Mouse (Mus musculus): ENCODE data around the gene Rsl1. TPM values are rescaled to one million over a fixed set of nuclear protein-coding genes. Genes with fewer than 3 reads are reported as not detected.
"Not testable (repeated sequence)": the region's sequence is repeated elsewhere in the genome, so short reads cannot be mapped to it uniquely, and the experiment has no call there.

The Rsl1 gene
- 1 to 10 TPM; 3.3 to 4.7 TPM for total RNA-seq (2021)

GRCm38 (mm10) chr13:67172991-67173722, at the start of gene Rsl1:
TSS of gene Rsl1 (plus strand) at chr13:67173182.
- intact Hi-C loops (cut with DNase I) = not testable (repeated sequence)
- DNase-seq = peak; percentile 86 to 87

DNA sequence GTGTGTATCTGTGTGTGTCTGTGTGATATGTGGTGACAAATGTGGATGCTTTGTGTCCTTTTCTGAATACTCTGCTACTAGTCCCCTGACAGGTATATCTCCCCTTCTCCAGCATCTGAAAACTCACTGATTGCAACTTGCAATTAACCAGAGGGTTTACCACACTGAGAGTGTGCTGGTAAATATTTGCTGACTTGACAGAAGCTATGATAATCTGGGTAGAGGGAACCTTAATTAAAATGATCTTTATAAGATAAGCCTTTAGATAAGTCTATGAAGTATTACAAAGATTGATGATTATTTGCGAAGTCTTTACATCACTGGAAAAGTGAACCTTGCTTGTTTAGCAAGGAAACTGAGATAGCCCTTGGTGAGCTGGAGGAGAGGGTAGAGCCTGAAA, 48.5 kb upstream of the Rsl1 start:
- intact Hi-C loops (cut with DNase I) = no loop called here
- DNase-seq = no peak

DNA sequence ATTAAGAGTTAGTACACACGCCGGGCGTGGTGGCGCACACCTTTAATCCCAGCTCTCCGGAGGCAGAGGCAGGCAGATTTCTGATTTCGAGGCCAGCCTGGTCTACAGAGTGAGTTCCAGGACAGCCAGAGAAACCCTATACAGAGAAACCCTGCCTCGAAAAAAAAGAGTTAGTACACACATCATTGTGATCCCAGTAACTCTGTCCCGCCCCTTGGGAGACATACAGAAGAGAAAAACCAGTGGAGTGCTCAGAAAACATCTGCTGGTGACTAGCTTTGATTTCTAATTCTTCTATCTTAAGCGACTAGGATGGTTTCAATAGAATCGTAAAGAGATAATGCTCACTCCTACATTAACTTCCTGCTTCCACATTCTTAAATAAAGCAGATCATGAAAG, 45.5 kb upstream of the Rsl1 start:
- intact Hi-C loops (cut with DNase I) = loop anchor here (5.0 kb wide), 1 partner anchor 180 kb away; the partner anchor contains the start of gene Zfp457
- DNase-seq = not testable (repeated sequence)

DNA sequence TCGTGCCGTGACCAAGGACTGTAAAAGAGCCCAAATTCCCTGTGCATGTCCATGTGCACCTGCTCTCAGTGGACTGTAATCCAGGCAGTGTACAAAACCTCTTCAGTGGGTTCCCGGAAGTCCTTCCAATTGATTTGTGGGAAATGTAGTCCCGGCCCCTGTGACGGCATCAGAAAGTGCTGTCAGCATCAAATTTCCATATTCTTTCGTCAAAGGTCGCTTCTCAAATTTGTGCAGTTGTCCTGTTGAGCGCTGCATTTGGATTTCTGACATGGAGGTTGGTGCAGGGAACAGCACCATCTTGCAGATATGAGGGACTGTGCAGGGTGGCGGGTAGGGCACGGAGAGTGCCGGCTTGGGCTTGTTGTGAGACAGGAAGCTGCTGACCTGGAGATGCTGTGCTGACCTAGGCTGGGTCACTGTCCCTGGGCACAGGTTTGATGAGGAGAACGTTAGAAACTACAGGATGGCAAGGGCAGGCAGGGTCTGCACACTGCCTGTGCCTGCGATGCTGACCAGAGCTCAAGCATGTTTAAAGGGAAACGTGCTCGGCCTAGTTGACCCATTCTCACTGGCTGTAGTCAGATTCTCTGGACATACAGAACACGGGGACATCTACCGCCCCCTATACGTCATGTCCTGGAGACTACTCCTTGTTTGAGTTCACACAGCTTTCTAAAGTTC, 44.8 kb upstream of the Rsl1 start:
- intact Hi-C loops (cut with DNase I) = loop anchor here (2.0 to 5.0 kb wide), 3 partner anchors 19 to 179 kb away; partner anchors contain the start of genes Gm28557, Zfp457 and Zfp712
- peak; percentile 86 to 89 for DNase-seq

GRCm38 (mm10) chr13:67166122-67166521, 6.9 kb upstream of the Rsl1 start:
- DNase-seq; intact Hi-C loops (cut with DNase I): not testable (repeated sequence)

- DNase-seq = peak; percentile 13 to 15
- intact Hi-C loops (cut with DNase I) = no loop called here
Measured at GRCm38 (mm10) chr13:67173723-67174055, 707 bp downstream of the Rsl1 start.

DNA sequence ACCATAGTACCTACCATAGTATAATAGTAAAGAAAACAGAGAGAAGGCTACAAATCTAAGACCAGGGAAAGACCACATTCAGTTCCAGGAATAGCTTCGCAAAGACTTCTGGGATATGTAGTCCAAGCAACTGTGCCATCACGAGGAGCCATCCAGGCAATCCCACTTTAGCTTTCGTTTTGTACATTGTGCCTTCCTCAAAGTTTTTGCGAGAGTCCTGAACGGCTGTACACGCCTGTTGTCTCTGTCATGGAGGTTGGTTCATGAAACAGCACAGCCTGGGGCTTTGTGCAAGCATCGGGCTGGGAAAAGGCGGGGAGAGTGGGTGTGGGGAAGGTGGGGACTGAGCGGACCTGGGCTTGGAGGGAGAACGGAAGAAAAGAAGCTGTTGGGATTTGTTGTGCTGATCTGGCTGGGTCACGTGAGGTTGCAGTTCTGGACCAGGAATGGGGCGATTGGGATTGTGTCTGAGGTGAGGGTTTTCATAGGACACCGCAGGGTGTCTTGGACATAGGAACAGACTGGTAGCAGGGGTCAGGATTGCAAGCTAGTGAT, 21.4 kb downstream of the Rsl1 start, which contains the start of gene Zfp455:
TSS of gene Zfp455 (plus strand) at position 167 of the 555 bp plus-strand sequence.
- peak; percentile 72 to 82 for DNase-seq
- intact Hi-C loops (cut with DNase I) = no loop called here

- intact Hi-C loops (cut with DNase I) = no loop called here
- no peak for DNase-seq
Measured at GRCm38 (mm10) chr13:67201656-67202055, 28.7 kb downstream of the Rsl1 start.

GRCm38 (mm10) chr13:67214015-67214607, 41.1 kb downstream of the Rsl1 start:
- intact Hi-C loops (cut with DNase I) = no loop called here
- DNase-seq = no peak

Other genes starting within 250 kb of the Rsl1 start
- 1 to 10 TPM; 1.4 to 2.2 TPM for gene Zfp712, start 112.0 kb upstream of the Rsl1 start, total RNA-seq (2021)
- 1 to 10 TPM; 1.1 to 1.9 TPM for gene Zfp708, start 75.2 kb upstream of the Rsl1 start, total RNA-seq (2021)
- 1 to 10 TPM in 1 of 2 experiments, under 1 TPM in 1; 0.96 to 1.8 TPM for gene Gm28557, start 64.6 kb upstream of the Rsl1 start, total RNA-seq (2021)
- gene Rslcan18, start 56.9 kb upstream of the Rsl1 start, total RNA-seq (2021) = under 1 TPM; 0.19 to 0.27 TPM
- gene Zfp759, start 51.5 kb upstream of the Rsl1 start, total RNA-seq (2021) = 1 to 10 TPM; 3.7 to 4.9 TPM
- gene Zfp455, start 21.3 kb downstream of the Rsl1 start, total RNA-seq (2021) = 1 to 10 TPM in 1 of 2 experiments, under 1 TPM in 1; 0.98 to 1.4 TPM
- gene Zfp458, start 105.3 kb downstream of the Rsl1 start, total RNA-seq (2021) = 1 to 10 TPM; 2.1 to 2.8 TPM
- 1 to 10 TPM; 2.7 to 3.9 TPM for gene Zfp457, start 133.3 kb downstream of the Rsl1 start, total RNA-seq (2021)
- gene Zfp595, start 159.4 kb downstream of the Rsl1 start, total RNA-seq (2021) = 1 to 10 TPM; 2.0 to 2.8 TPM
- gene Gm28044, start 187.4 kb downstream of the Rsl1 start, total RNA-seq (2021) = 1 to 10 TPM; 1.0 to 2.4 TPM
- 1 to 10 TPM; 1.6 to 1.9 TPM for gene Zfp953, start 187.4 kb downstream of the Rsl1 start, total RNA-seq (2021)
- 1 to 10 TPM in 1 of 2 experiments, under 1 TPM in 1; 0.57 to 1.6 TPM for gene Gm28041, start 202.6 kb downstream of the Rsl1 start, total RNA-seq (2021)
- gene Zfp456, start 202.6 kb downstream of the Rsl1 start, total RNA-seq (2021) = under 1 TPM; 0.53 to 0.92 TPM
- gene Zfp429, start 226.6 kb downstream of the Rsl1 start, total RNA-seq (2021) = 1 to 10 TPM; 1.5 to 2.3 TPM
- gene Zfp459, start 248.2 kb downstream of the Rsl1 start, total RNA-seq (2021) = under 1 TPM in 1 of 2 experiments, not detected in 1; 0.25 TPM